Mouse (Mus musculus): ENCODE results near the gene Mmp9. TPM values are rescaled to one million over a fixed set of nuclear protein-coding genes. Genes with fewer than 3 reads are reported as not detected.

Mmp9 gene
- polyA plus RNA-seq, 1 experiment = 1.8 TPM

- peaks cover 1% of the 10 kb centered on the region; the same call in 1 of the 2 replicates for H3K27me3 ChIP-seq (replicated peaks; ENCODE audit: control insufficient read depth, insufficient read depth, low read length)
- 30% methylated on average over 13 of the region's 13 CpGs for WGBS
- H3K4me3 ChIP-seq (ENCODE audit: insufficient read depth, low read depth, low read length) = no peak overlapping the region
- no peaks in the 10 kb centered on the region for H3K4me1 ChIP-seq (ENCODE audit: control insufficient read depth, insufficient read depth, low read length)
- TF ChIP-seq CTCF (conservative IDR thresholded peaks at IDR 0.05; ENCODE audit: insufficient read depth, insufficient read length, low read depth, low read length) = 0 out of 2 replicates have a peak, but pooled peaks have one; percentile 23
- TF ChIP-seq POLR2A (IDR thresholded peaks at IDR 0.05; ENCODE audit: low read depth, low read length) = no peak
- H3K27ac ChIP-seq (ENCODE audit: insufficient read depth, low read depth, low read length) = no peak overlapping the region
- H3K36me3 ChIP-seq (ENCODE audit: control insufficient read depth, insufficient read depth, low read length) = no peaks in the 10 kb centered on the region
- DNase-seq = no peak
Observed at GRCm38 (mm10) chr2:164952448-164952847, 11.9 kb downstream of the Mmp9 start.

DNA sequence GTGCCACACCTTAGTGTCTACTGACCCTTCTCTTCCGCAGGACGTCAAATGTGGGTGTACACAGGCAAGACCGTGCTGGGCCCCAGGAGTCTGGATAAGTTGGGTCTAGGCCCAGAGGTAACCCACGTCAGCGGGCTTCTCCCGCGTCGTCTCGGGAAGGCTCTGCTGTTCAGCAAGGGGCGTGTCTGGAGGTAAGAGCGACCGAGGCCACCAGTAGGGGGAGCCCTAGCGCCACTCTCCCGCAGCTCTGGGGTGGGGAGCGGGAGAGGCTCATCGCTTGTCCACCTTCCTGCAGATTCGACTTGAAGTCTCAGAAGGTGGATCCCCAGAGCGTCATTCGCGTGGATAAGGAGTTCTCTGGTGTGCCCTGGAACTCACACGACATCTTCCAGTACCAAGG lies 12.6 kb downstream of the Mmp9 start:
- peak; percentile 84 for TF ChIP-seq CTCF (conservative IDR thresholded peaks at IDR 0.05; ENCODE audit: insufficient read depth, insufficient read length, low read depth, low read length)
- TF ChIP-seq POLR2A (IDR thresholded peaks at IDR 0.05; ENCODE audit: low read depth, low read length) = no peak
- H3K27me3 ChIP-seq (replicated peaks; ENCODE audit: control insufficient read depth, insufficient read depth, low read length) = peaks cover 1% of the 10 kb centered on the region; the same call in 1 of the 2 replicates
- no peaks in the 10 kb centered on the region for H3K36me3 ChIP-seq (ENCODE audit: control insufficient read depth, insufficient read depth, low read length)
- under 1% methylated on average over 21 of the region's 21 CpGs for WGBS
- H3K4me3 ChIP-seq (ENCODE audit: insufficient read depth, low read depth, low read length) = no peak overlapping the region
- no peak overlapping the region for H3K27ac ChIP-seq (ENCODE audit: insufficient read depth, low read depth, low read length)
- no peaks in the 10 kb centered on the region for H3K4me1 ChIP-seq (ENCODE audit: control insufficient read depth, insufficient read depth, low read length)
- DNase-seq = peak; percentile 70

GRCm38 (mm10) chr2:164955725-164956124 lies 15.1 kb downstream of the Mmp9 start:
- TF ChIP-seq POLR2A (IDR thresholded peaks at IDR 0.05; ENCODE audit: low read depth, low read length) = no peak
- TF ChIP-seq CTCF (conservative IDR thresholded peaks at IDR 0.05; ENCODE audit: insufficient read depth, insufficient read length, low read depth, low read length) = no peak
- 78% methylated on average over 4 of the region's 4 CpGs for whole genome bisulfite sequencing
- H3K27me3 ChIP-seq (replicated peaks; ENCODE audit: control insufficient read depth, insufficient read depth, low read length) = no peaks in the 10 kb centered on the region

GRCm38 (mm10) chr2:164956195-164956594 lies 15.6 kb downstream of the Mmp9 start:
- H3K4me3 ChIP-seq (ENCODE audit: insufficient read depth, low read depth, low read length) = no peak overlapping the region
- DNase-seq = no peak
- H3K27me3 ChIP-seq (replicated peaks; ENCODE audit: control insufficient read depth, insufficient read depth, low read length) = no peaks in the 10 kb centered on the region
- H3K36me3 ChIP-seq (ENCODE audit: control insufficient read depth, insufficient read depth, low read length) = no peaks in the 10 kb centered on the region
- WGBS = 66% methylated on average over 5 of the region's 5 CpGs
- H3K4me1 ChIP-seq (ENCODE audit: control insufficient read depth, insufficient read depth, low read length) = no peaks in the 10 kb centered on the region; the same call in 1 of the 2 replicates
- H3K27ac ChIP-seq (ENCODE audit: insufficient read depth, low read depth, low read length) = no peak overlapping the region
- TF ChIP-seq POLR2A (IDR thresholded peaks at IDR 0.05; ENCODE audit: low read depth, low read length) (no peak), CTCF (conservative IDR thresholded peaks at IDR 0.05; ENCODE audit: insufficient read depth, insufficient read length, low read depth, low read length) (no peak)

More at GRCm38 (mm10) chr2:164955725-164956124, 15.1 kb downstream of the Mmp9 start:
- no peaks in the 10 kb centered on the region; the same call in 1 of the 2 replicates for H3K4me1 ChIP-seq (ENCODE audit: control insufficient read depth, insufficient read depth, low read length)
- DNase-seq = no peak
- no peak overlapping the region for H3K27ac ChIP-seq (ENCODE audit: insufficient read depth, low read depth, low read length)
- H3K4me3 ChIP-seq (ENCODE audit: insufficient read depth, low read depth, low read length) = no peak overlapping the region
- H3K36me3 ChIP-seq (ENCODE audit: control insufficient read depth, insufficient read depth, low read length) = no peaks in the 10 kb centered on the region

- Histone ChIP-seq H3K36me3 (ENCODE audit: control insufficient read depth, insufficient read depth, low read length) (no peaks in the 10 kb centered on the region), H3K4me3 (ENCODE audit: insufficient read depth, low read depth, low read length) (no peak overlapping the region), H3K27ac (ENCODE audit: insufficient read depth, low read depth, low read length) (no peak overlapping the region), H3K4me1 (ENCODE audit: control insufficient read depth, insufficient read depth, low read length) (no peaks in the 10 kb centered on the region; the same call in 1 of the 2 replicates), H3K27me3 (replicated peaks; ENCODE audit: control insufficient read depth, insufficient read depth, low read length) (no peaks in the 10 kb centered on the region)
- TF ChIP-seq POLR2A (IDR thresholded peaks at IDR 0.05; ENCODE audit: low read depth, low read length) = no peak
- TF ChIP-seq CTCF (conservative IDR thresholded peaks at IDR 0.05; ENCODE audit: insufficient read depth, insufficient read length, low read depth, low read length) = no peak
- DNase-seq = no peak
- WGBS = 66% methylated on average over 9 of the region's 9 CpGs
Observed at GRCm38 (mm10) chr2:164957548-164958315, 17.2 kb downstream of the Mmp9 start.

- Histone ChIP-seq H3K27ac (ENCODE audit: insufficient read depth, low read depth, low read length) (no peak within 1 kb of the TSS), H3K4me1 (ENCODE audit: control insufficient read depth, insufficient read depth, low read length) (no peaks in the 10 kb centered on the region; the same call in 1 of the 2 replicates), H3K36me3 (ENCODE audit: control insufficient read depth, insufficient read depth, low read length) (no peaks in the 10 kb centered on the region), H3K4me3 (ENCODE audit: insufficient read depth, low read depth, low read length) (peak within 1 kb of the TSS; percentile 60; the same call in 1 of the 2 replicates), H3K27me3 (replicated peaks; ENCODE audit: control insufficient read depth, insufficient read depth, low read length) (no peaks in the 10 kb centered on the region)
- no peak for TF ChIP-seq CTCF (conservative IDR thresholded peaks at IDR 0.05; ENCODE audit: insufficient read depth, insufficient read length, low read depth, low read length)
- TF ChIP-seq POLR2A (IDR thresholded peaks at IDR 0.05; ENCODE audit: low read depth, low read length) = no peak
- peak; percentile 58 for DNase-seq
- WGBS = 2% methylated on average over 47 of the region's 54 CpGs
Observed at GRCm38 (mm10) chr2:164960716-164961441, 20.3 kb downstream of the Mmp9 start, which contains the start of gene Slc12a5. Gene Slc12a5 (plus strand): TSS chr2:164960802.

Data from kidney, adult 2 months (tissue).